Mouse (Mus musculus) embryonic facial prominence, embryonic 14.5 days (tissue): ENCODE data around the gene Il9r. TPM values are rescaled to one million over a fixed set of nuclear protein-coding genes. Genes with fewer than 3 reads are reported as not detected.

Source experiments
- ATAC-seq: fragments of 200-750 bp; cut with Nextera tagmentation; 2 replicates; pipeline ENCODE4 v1.8.0; 2017; ENCODE audit warnings: low read depth, moderate number of reproducible peaks, moderate TSS enrichment
- DNase-seq: peaks from one replicate; pipeline ENCODE4 v3.0.0-alpha.2; 2015; ENCODE audit warnings: low spot score
- H3K27ac ChIP-seq: fragments of 300-500 bp; sonication (generic); replicated peaks from 2 replicates; pipeline ENCODE4 v1.5.1; 2014; ENCODE audit warnings: low read depth, mild to moderate bottlenecking, low read length, moderate library complexity
- H3K27me3 ChIP-seq: fragments of 300-500 bp; sonication (generic); replicated peaks from 2 replicates; pipeline ENCODE4 v1.6.1; 2014; ENCODE audit warnings: low read length; ENCODE audit not compliant: control insufficient read depth, insufficient read depth
- H3K36me3 ChIP-seq: fragments of 300-500 bp; sonication (generic); 2 replicates; pipeline ENCODE4 v1.6.1; 2014; ENCODE audit warnings: low read length, mixed read lengths; ENCODE audit not compliant: control insufficient read depth, insufficient read depth
- H3K4me1 ChIP-seq: fragments of 300-500 bp; sonication (generic); 2 replicates; pipeline ENCODE4 v1.6.1; 2014; ENCODE audit warnings: antibody characterized with exemption, low read length; ENCODE audit not compliant: control insufficient read depth, insufficient read depth
- H3K4me2 ChIP-seq: fragments of 300-500 bp; sonication (generic); 2 replicates; pipeline ENCODE4 v1.6.1; 2014; ENCODE audit warnings: low read depth, mild to moderate bottlenecking, low read length, moderate library complexity, mixed read lengths
- H3K4me3 ChIP-seq: fragments of 300-500 bp; sonication (generic); 2 replicates; pipeline ENCODE4 v1.5.1; 2014; ENCODE audit warnings: low read depth, mild to moderate bottlenecking, low read length
- H3K9ac ChIP-seq: fragments of 300-500 bp; sonication (generic); 2 replicates; pipeline ENCODE4 v1.6.1; 2014; ENCODE audit warnings: low read depth, mild to moderate bottlenecking, low read length, moderate library complexity, mixed read lengths
- H3K9me3 ChIP-seq: fragments of 300-500 bp; sonication (generic); 2 replicates; pipeline ENCODE4 v1.6.1; 2016; ENCODE audit warnings: low read length; ENCODE audit not compliant: control insufficient read depth
- WGBS: fragments of 180-500 bp; shearing (Covaris S2); extraction: QIAGEN DNeasy Blood & Tissue Kit; methylation state at CpG from one replicate; pipeline ENCODE4 v1.1.7; 2014; 5-methylcytosine and 5-hydroxymethylcytosine counted together
- polyA plus RNA-seq: library from polyadenylated mRNA; unstranded; fragments of >200 nt; fragmentation: Nextera tagmentation; extraction: Ambion mirVana; gene quantifications from 2 replicates; pipeline ENCODE4 v1.2.1, GENCODE M21; 2014

Il9r gene
- polyA plus RNA-seq, 1 experiment from 2014 or later: 0.14 TPM

DNA sequence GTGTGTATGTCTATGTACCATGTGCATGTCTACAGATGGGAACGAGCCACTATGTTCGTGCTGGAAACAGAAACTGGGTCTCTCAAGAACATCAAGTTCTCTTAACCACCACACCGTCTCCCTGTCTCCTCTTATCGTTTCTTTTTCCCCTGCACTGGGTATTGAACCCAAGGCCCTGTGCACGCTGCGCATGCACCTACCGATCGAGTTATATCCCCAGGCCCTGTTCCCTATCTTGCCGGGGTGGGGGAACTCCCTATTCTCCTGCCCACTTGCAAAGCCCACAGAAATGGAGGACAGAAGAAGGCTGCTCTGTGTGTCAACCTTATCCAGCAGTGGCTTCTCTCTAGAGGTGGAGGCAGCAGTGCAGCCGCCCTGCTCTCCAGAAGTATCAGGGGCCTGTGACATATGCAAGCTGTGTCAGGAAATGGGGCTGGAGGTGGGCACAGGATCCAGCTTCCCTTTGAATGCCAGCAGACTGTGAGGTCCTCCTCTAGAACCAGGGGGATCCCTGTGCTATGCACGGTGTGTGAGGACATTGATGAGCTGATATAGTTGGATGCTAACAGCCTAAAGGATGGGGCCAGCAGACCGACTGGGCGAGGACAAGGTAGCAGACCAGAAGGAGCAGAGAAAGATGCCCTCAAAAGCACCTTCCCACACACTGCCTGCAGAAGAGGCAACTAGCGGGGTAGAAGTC, 1.7 kb downstream of the Il9r start:
- 69% methylated on average over 13 of the region's 14 CpGs for WGBS
- Histone ChIP-seq H3K9ac (no peak overlapping the region), H3K27me3 (no peaks in the 10 kb centered on the region), H3K4me3 (no peak overlapping the region), H3K4me1 (no peaks in the 10 kb centered on the region), H3K36me3 (no peaks in the 10 kb centered on the region), H3K27ac (no peak overlapping the region), H3K4me2 (no peak overlapping the region), H3K9me3 (no peaks in the 10 kb centered on the region)
- no peak for DNase-seq
- ATAC-seq: no peak

DNA sequence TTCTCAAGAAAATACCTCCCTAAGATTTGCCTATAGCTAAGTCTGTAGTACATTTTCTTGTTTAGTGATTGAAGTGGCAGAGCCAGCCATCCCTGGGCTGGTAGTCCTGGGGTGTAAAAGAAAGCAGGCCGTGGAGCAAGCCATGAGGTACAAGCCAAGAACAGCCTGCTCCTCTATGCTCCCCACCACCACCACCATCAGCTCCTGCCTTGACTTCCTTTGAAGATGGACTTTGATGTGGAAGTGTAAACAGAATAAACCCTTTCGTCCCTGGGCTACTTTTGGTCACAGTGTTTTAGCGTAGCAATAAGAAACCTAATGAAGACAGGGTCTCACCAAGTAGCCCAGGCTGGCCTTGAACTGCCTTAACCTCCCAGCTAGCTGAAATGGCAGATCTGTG, 2.3 kb downstream of the Il9r start:
- no peaks in the 10 kb centered on the region for H3K36me3 ChIP-seq
- H3K4me3 ChIP-seq: no peak overlapping the region
- no peaks in the 10 kb centered on the region for H3K9me3 ChIP-seq
- H3K9ac ChIP-seq: no peak overlapping the region
- no peaks in the 10 kb centered on the region for H3K4me1 ChIP-seq
- ATAC-seq: no peak
- H3K4me2 ChIP-seq: no peak overlapping the region
- no peak for DNase-seq
- H3K27ac ChIP-seq: no peak overlapping the region
- 53% methylated on average over 3 of the region's 3 CpGs for WGBS
- H3K27me3 ChIP-seq: no peaks in the 10 kb centered on the region

DNA sequence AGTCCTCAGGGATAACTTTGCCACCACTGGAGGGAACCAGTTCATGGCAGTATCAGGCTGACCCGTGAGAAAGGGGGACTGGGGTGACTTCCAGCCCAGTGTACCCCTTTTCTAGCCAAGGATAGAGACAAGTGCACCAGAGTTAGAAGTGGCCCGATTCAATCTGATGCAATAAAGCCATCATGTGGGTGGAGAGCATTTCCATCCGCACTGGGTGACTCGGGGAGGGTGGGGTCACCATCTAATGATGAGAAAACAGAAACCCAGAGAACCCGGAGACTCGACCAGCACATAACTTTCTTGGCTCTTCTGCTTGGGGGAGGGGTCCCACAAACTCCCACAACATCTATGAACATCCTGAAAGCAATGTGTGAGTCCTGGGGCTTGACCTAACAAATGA, 3.4 kb downstream of the Il9r start:
- no peaks in the 10 kb centered on the region for H3K9me3 ChIP-seq
- no peak overlapping the region for H3K9ac ChIP-seq
- ATAC-seq (no peak), DNase-seq (no peak)
- H3K4me3 ChIP-seq: no peak overlapping the region
- WGBS: 75% methylated on average over 6 of the region's 6 CpGs
- H3K27ac ChIP-seq: no peak overlapping the region
- no peaks in the 10 kb centered on the region for H3K4me1 ChIP-seq
- no peaks in the 10 kb centered on the region for H3K36me3 ChIP-seq
- H3K27me3 ChIP-seq: no peaks in the 10 kb centered on the region
- H3K4me2 ChIP-seq: no peak overlapping the region

DNA sequence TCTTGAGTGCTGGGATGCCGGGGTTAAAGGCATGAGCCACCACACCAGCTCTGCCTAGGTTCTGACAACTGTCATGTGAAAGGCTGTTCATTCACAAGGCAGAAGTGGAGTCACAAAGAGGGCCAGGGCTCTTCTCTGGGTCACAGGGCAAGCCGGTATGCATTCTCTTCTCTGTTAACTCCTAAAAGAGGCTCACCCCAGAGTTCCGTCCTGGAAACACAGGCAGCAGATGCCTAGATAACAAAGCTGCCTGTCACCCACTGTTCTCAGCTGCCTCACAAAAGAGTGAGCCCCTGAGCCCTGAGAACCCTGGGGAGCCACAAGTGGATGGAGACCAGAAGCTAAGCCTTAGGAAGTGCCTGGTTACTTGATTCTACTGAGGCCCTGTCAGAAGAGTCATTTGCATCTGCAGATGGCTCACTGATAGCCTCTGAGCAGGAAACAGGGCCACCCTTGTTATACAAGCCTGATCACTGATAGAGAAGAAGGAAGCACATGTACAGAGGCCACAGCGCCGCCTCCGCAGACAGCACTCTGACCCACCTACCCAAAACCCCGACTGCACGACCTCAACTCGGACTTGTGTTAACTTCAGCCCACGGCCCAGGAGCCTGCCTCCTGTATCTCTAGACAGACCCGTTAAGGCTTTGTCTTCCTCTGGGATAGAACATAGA, 4.1 kb downstream of the Il9r start:
- H3K9me3 ChIP-seq: no peaks in the 10 kb centered on the region
- H3K27ac ChIP-seq: no peak overlapping the region
- WGBS: 25% methylated on average over 11 of the region's 11 CpGs
- no peak overlapping the region for H3K9ac ChIP-seq
- no peak overlapping the region for H3K4me3 ChIP-seq
- H3K4me1 ChIP-seq: no peaks in the 10 kb centered on the region
- no peak overlapping the region for H3K4me2 ChIP-seq
- DNase-seq (no peak), ATAC-seq (no peak)
- H3K36me3 ChIP-seq: no peaks in the 10 kb centered on the region
- no peaks in the 10 kb centered on the region for H3K27me3 ChIP-seq

DNA sequence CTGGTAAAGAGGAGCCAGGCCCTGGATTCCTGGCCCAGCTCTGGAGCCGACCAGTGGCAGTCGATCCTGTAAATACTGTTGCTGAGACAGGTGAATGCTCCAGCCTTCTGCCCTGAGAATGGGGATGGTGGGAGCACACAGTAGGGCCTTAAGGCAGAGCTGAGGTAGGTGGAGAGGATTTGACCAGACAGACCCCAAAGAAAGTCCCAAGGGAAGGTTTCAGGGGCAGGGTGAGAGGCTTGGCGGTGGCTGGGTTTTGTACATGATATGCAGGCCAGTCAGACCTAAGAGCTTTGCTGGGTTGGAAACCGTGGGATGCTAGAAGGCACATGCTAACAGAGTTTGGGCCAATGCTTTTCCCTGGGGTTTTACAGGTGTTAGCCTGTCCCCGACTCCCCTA, 5.5 kb downstream of the Il9r start:
- no peak overlapping the region for H3K4me2 ChIP-seq
- DNase-seq (no peak), ATAC-seq (no peak)
- H3K36me3 ChIP-seq: no peaks in the 10 kb centered on the region
- 73% methylated on average over 5 of the region's 5 CpGs for WGBS
- H3K4me1 ChIP-seq: no peaks in the 10 kb centered on the region
- no peak overlapping the region for H3K9ac ChIP-seq
- H3K27me3 ChIP-seq: no peaks in the 10 kb centered on the region
- no peak overlapping the region for H3K27ac ChIP-seq
- H3K4me3 ChIP-seq: no peak overlapping the region
- H3K9me3 ChIP-seq: no peaks in the 10 kb centered on the region

DNA sequence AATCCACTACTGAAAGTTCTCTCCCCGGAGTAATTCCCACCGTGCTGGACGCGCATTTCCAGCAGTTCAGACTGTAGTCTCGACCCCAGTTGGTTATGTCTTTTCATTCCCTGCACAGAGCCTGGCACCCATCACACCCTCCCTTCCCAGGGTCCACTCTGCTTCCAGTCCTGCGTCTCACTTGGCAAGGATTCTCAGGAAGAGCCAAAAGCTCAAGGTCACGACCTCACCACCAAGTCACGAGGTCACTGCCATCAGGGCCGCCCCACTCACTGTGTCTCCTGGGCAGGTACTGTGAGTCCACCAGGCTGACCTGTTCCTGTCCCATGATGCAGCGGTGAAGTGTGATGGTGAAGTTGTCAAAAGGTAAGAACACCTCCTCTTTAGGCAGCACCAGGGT, 6.0 kb downstream of the Il9r start:
- Histone ChIP-seq H3K27ac (no peak overlapping the region), H3K4me1 (no peaks in the 10 kb centered on the region), H3K4me2 (no peak overlapping the region), H3K27me3 (no peaks in the 10 kb centered on the region), H3K9me3 (no peaks in the 10 kb centered on the region), H3K9ac (no peak overlapping the region), H3K4me3 (no peak overlapping the region), H3K36me3 (no peaks in the 10 kb centered on the region)
- 82% methylated on average over 10 of the region's 10 CpGs for WGBS
- DNase-seq (no peak), ATAC-seq (no peak)

DNA sequence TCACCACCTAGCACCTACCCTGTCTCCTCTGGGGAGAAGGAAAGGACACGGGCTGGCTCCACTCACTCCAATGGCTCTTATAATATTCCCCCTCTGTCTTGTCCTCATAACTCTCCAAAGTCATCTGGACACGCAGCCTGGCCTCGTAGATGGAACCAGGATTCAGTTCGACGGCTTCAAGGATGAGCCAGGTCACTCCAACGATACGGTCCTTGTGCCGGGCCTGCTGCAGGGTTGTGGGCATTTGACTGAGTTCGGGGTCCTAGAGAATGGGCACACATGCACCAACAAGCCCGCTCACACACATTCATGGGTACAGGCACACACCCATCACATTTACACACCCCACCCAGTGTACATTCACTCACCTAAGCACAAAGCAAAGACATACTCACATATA, 6.9 kb downstream of the Il9r start:
- WGBS: 91% methylated on average over 10 of the region's 10 CpGs
- no peak for ATAC-seq
- Histone ChIP-seq H3K4me3 (no peak overlapping the region), H3K9me3 (no peaks in the 10 kb centered on the region), H3K27me3 (no peaks in the 10 kb centered on the region), H3K9ac (no peak overlapping the region), H3K4me1 (no peaks in the 10 kb centered on the region), H3K36me3 (no peaks in the 10 kb centered on the region), H3K27ac (no peak overlapping the region), H3K4me2 (no peak overlapping the region)
- DNase-seq: no peak

DNA sequence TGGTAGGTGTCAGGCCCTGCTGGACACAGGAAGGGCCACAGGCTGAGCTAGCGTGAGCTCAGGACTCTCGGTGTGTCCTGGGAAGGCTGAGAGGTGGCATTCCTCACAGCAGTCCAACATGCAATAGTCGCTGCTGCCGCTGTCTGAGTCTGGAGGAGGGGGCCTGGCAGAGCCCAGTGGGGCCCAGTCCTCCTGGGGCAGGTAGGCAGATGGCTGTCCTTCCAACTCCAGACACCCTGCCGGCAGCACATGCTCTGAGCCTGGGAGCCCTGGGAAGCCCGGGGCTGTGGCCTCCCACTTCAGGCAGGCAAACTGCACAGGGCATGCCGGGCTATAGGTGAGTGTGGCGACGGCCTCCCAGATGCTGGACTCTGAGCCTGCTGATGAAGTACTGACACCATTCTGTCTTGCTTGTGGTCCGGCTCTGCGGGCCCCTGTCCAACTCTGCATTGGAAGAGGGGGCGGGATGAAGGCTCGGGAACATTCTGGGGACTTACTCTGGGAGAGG, 9.4 kb downstream of the Il9r start:
- H3K4me1 ChIP-seq: no peaks in the 10 kb centered on the region
- H3K9me3 ChIP-seq: no peaks in the 10 kb centered on the region
- no peak overlapping the region for H3K27ac ChIP-seq
- H3K4me3 ChIP-seq: no peak overlapping the region
- H3K4me2 ChIP-seq: no peak overlapping the region
- no peak for DNase-seq
- H3K36me3 ChIP-seq: no peaks in the 10 kb centered on the region
- WGBS: 73% methylated on average over 13 of the region's 13 CpGs
- no peaks in the 10 kb centered on the region for H3K27me3 ChIP-seq
- ATAC-seq: no peak
- no peak overlapping the region for H3K9ac ChIP-seq

DNA sequence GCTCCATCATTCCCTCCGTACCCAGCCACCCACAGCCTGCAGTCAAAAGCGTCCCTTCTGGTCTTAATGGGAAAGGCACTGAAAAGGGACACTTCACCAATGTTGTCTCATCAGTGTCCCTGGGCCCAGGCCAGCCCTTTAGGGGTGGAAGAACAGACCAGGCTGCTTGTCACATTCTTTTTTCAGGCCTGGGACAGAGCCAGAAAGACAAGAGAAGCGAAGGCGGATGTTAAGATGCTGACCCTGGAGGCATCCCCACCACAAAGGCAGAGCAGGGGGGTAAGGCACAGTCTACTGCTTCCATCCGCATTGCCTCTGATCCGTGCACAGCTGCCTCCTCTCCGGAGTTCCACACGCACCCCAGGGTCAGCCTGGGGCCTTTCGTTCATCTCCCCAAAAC, 10.0 kb downstream of the Il9r start:
- no peak overlapping the region for H3K9ac ChIP-seq

More for the DNA sequence above, 10.0 kb downstream of the Il9r start:
- Histone ChIP-seq H3K4me1 (no peaks in the 10 kb centered on the region), H3K27ac (no peak overlapping the region), H3K4me2 (no peak overlapping the region), H3K4me3 (no peak overlapping the region), H3K27me3 (no peaks in the 10 kb centered on the region), H3K9me3 (no peaks in the 10 kb centered on the region), H3K36me3 (no peaks in the 10 kb centered on the region)
- WGBS: 81% methylated on average over 9 of the region's 9 CpGs
- no peak for ATAC-seq
- DNase-seq: no peak
